Mouse (Mus musculus): ENCODE results near the gene Cmtm5.

GRCm38 (mm10) chr14:54965631-54966030 is 29.6 kb downstream of the Cmtm5 start:
- TF ChIP-seq CTCF (IDR thresholded peaks at IDR 0.05; ENCODE audit: borderline replicate concordance, insufficient read depth, low read depth, low read length) (no peak), POLR2A (IDR thresholded peaks at IDR 0.05; ENCODE audit: borderline replicate concordance, insufficient read depth, low read length) (no peak)

Data from cerebellum, adult 2 months (tissue).